Mouse (Mus musculus) neural tube, embryonic 12.5 days (tissue): ENCODE measurements at regions not wholly inside any gene's neighbourhood (a gene's known extent, or its start where the extent isn't known, plus 50 kb on each side); places are given as distances from the start of the nearest gene placed in this dataset.

Experiments
- ATAC-seq: fragments of 200-750 bp; cut with Nextera tagmentation; 2 replicates; pipeline ENCODE4 v1.8.0; 2017; ENCODE audit warnings: low read depth, mild to moderate bottlenecking, moderate TSS enrichment, moderate library complexity; ENCODE audit not compliant: low FRiP score
- H3K27ac ChIP-seq: fragments of 300-500 bp; sonication (generic); 2 replicates; pipeline ENCODE4 v1.5.1; 2016
- H3K27me3 ChIP-seq: fragments of 300-500 bp; sonication (generic); replicated peaks from 2 replicates; pipeline ENCODE4 v1.6.1; 2016; ENCODE audit warnings: mild to moderate bottlenecking
- H3K36me3 ChIP-seq: fragments of 300-500 bp; sonication (generic); 2 replicates; pipeline ENCODE4 v1.6.1; 2016; ENCODE audit warnings: mild to moderate bottlenecking
- H3K4me1 ChIP-seq: fragments of 300-500 bp; sonication (generic); 2 replicates; pipeline ENCODE4 v1.6.1; 2016
- H3K4me2 ChIP-seq: fragments of 300-500 bp; sonication (generic); replicated peaks from 2 replicates; pipeline ENCODE4 v1.6.1; 2016; ENCODE audit warnings: mild to moderate bottlenecking
- H3K4me3 ChIP-seq: fragments of 300-500 bp; sonication (generic); 2 replicates; pipeline ENCODE4 v1.5.1; 2016
- H3K9ac ChIP-seq: fragments of 300-500 bp; sonication (generic); 2 replicates; pipeline ENCODE4 v1.6.1; 2016; ENCODE audit warnings: mild to moderate bottlenecking
- H3K9me3 ChIP-seq: fragments of 300-500 bp; sonication (generic); 2 replicates; pipeline ENCODE4 v1.6.1; 2016; ENCODE audit warnings: mild to moderate bottlenecking
- WGBS: fragments of 180-500 bp; shearing (Covaris S2); methylation state at CpG from one replicate; pipeline ENCODE4 v1.1.7; 2016; 5-methylcytosine and 5-hydroxymethylcytosine counted together

GRCm38 (mm10) chr3:34908489-34908888 lies 258.3 kb downstream of the Sox2 start:
- no peak for ATAC-seq
- Histone ChIP-seq H3K36me3 (no peaks in the 10 kb centered on the region), H3K9ac (no peak overlapping the region), H3K4me1 (no peaks in the 10 kb centered on the region), H3K4me3 (no peak overlapping the region), H3K4me2 (no peak overlapping the region), H3K27me3 (no peaks in the 10 kb centered on the region), H3K9me3 (no peaks in the 10 kb centered on the region), H3K27ac (no peak overlapping the region)
- WGBS: 95% methylated on average over 5 of the region's 5 CpGs

- Histone ChIP-seq H3K4me2 (no peak overlapping the region), H3K9ac (no peak overlapping the region), H3K27ac (no peak overlapping the region), H3K9me3 (no peaks in the 10 kb centered on the region), H3K27me3 (no peaks in the 10 kb centered on the region), H3K4me1 (no peaks in the 10 kb centered on the region), H3K4me3 (no peak overlapping the region), H3K36me3 (no peaks in the 10 kb centered on the region)
- 94% methylated on average over 3 of the region's 3 CpGs for WGBS
- no peak for ATAC-seq
These were observed 259.1 kb downstream of the Sox2 start for GRCm38 (mm10) chr3:34909350-34909749.

DNA sequence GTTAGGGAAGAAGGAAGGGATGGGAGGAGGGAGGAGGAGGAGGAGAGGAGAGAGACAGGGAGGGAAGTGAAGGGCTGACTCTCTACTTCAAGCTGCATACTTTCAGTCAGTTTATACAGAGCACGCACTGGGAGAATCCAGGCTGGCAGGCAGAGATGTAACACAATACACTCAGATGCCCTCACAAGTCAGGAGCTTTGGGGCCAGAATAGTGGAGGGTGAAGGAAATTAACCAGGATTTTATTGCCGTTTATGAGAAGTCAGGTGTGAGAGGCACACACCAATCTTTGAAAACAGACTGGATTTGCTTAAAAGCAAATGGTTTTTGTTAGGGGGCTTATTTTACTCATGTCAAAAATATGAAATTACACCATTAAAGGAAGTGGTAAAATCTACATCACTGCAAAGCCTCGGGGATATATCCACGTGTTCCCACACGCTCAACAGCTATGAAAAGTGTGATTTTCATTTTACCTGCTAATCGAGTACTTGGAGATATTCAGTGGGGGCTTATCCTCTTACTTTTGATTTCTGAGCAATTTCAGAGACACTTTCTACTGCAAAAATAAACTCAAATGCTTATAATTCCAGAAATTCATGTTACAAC lies 268.2 kb downstream of the Sox2 start:
- no peaks in the 10 kb centered on the region for H3K36me3 ChIP-seq
- no peak overlapping the region for H3K9ac ChIP-seq
- no peak overlapping the region for H3K4me3 ChIP-seq
- H3K4me1 ChIP-seq: no peaks in the 10 kb centered on the region
- no peaks in the 10 kb centered on the region for H3K27me3 ChIP-seq
- no peaks in the 10 kb centered on the region for H3K9me3 ChIP-seq
- H3K4me2 ChIP-seq: no peak overlapping the region
- H3K27ac ChIP-seq: no peak overlapping the region
- 70% methylated on average over 6 of the region's 6 CpGs for WGBS
- ATAC-seq: no peak

DNA sequence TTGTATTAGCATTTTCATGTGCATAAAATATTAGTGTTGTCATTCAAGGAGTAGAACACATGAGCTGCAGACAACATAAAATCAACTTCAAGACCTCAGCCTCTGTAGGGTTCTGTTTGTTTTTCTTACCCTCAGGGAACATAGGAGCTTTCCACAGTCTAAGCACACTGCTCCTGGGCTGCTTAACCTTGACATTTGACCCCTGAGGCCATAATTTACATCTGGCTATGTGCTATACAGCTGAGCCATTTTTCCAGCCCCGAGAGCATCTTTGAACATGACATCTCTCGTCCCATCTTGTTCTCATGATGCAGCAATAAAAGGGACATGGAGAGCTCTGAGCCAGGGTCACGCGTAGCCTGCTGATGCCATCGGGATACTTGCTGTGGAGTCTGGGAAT lies 270.3 kb downstream of the Sox2 start:
- Histone ChIP-seq H3K4me1 (no peaks in the 10 kb centered on the region), H3K9ac (no peak overlapping the region), H3K9me3 (no peaks in the 10 kb centered on the region), H3K36me3 (no peaks in the 10 kb centered on the region), H3K27me3 (no peaks in the 10 kb centered on the region), H3K27ac (no peak overlapping the region), H3K4me2 (no peak overlapping the region), H3K4me3 (no peak overlapping the region)
- 60% methylated on average over 5 of the region's 5 CpGs for WGBS
- no peak for ATAC-seq

DNA sequence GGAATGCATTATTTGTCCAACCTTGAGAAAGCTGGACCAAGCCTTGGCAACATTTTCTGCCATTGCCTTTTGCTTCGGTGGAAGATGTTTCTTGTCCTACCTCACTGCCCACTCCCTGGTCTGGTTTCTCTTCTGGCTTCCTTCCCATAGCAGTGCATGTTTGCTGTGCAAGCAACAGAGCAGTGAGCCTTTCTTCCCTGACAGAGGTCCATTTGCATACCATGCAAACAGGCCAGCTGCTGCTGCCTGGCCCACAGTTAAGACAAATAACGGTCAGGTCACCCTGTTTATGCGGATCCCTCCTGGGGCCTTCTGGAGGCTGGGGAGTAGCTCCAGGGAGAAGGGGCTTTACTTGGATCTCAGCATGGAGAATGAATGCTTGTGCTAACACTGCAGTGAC lies 299.7 kb downstream of the Sox2 start:
- Histone ChIP-seq H3K36me3 (no peaks in the 10 kb centered on the region), H3K27me3 (no peaks in the 10 kb centered on the region), H3K4me2 (no peak overlapping the region), H3K27ac (no peak overlapping the region), H3K9ac (no peak overlapping the region), H3K9me3 (no peaks in the 10 kb centered on the region), H3K4me3 (no peak overlapping the region), H3K4me1 (peaks cover 7% of the 10 kb centered on the region; the same call in 1 of the 2 replicates)
- peak; percentile 75 for ATAC-seq
- 23% methylated on average over 3 of the region's 3 CpGs for WGBS

GRCm38 (mm10) chr3:34956183-34956582 lies 306.0 kb downstream of the Sox2 start:
- Histone ChIP-seq H3K27me3 (no peaks in the 10 kb centered on the region), H3K36me3 (no peaks in the 10 kb centered on the region), H3K9me3 (no peaks in the 10 kb centered on the region), H3K9ac (no peak overlapping the region), H3K4me3 (no peak overlapping the region), H3K27ac (no peak overlapping the region), H3K4me2 (no peak overlapping the region), H3K4me1 (0 out of 2 replicates have a peak, but pooled peaks cover 3% of the 10 kb centered on the region)
- WGBS: 47% methylated on average over 4 of the region's 4 CpGs
- ATAC-seq: no peak

GRCm38 (mm10) chr3:34959044-34959521 lies 308.9 kb downstream of the Sox2 start:
- H3K27me3 ChIP-seq: no peaks in the 10 kb centered on the region
- no peak overlapping the region for H3K27ac ChIP-seq
- no peak for ATAC-seq
- 71% methylated on average over 19 of the region's 19 CpGs for WGBS
- H3K4me3 ChIP-seq: no peak overlapping the region
- no peaks in the 10 kb centered on the region for H3K9me3 ChIP-seq
- H3K36me3 ChIP-seq: no peaks in the 10 kb centered on the region
- H3K9ac ChIP-seq: no peak overlapping the region
- H3K4me1 ChIP-seq: 0 out of 2 replicates have a peak, but pooled peaks cover 3% of the 10 kb centered on the region
- no peak overlapping the region for H3K4me2 ChIP-seq

GRCm38 (mm10) chr3:34966442-34966841 lies 316.2 kb downstream of the Sox2 start:
- Histone ChIP-seq H3K36me3 (no peaks in the 10 kb centered on the region), H3K27me3 (no peaks in the 10 kb centered on the region), H3K9ac (no peak overlapping the region), H3K4me3 (no peak overlapping the region), H3K4me1 (no peaks in the 10 kb centered on the region), H3K27ac (no peak overlapping the region), H3K4me2 (0 out of 2 replicates have a peak overlapping the region, but pooled peaks have one; percentile 12), H3K9me3 (no peaks in the 10 kb centered on the region)
- 25% methylated on average over 6 of the region's 6 CpGs for WGBS
- ATAC-seq: peak; percentile 75

DNA sequence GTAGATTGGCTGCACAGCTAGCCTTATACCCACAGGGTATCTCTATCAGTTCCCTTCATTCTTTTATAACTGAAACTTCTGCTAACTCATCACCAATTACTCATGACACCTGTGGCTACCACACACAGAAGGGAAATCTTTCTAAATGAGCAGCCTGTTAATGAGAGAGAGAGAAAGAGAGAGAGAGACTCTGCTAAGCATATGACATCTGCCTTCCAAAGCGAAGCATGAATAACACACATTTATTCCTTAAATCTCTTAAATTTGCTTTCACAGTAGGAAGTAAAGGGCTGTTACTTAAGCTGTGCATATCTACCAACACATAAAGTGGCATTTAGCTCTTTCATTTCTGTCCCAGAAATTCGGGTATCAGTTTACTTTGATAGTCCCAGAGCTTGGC lies 317.7 kb downstream of the Sox2 start:
- Histone ChIP-seq H3K27me3 (no peaks in the 10 kb centered on the region), H3K9me3 (no peaks in the 10 kb centered on the region), H3K36me3 (no peaks in the 10 kb centered on the region), H3K4me3 (no peak overlapping the region), H3K4me1 (no peaks in the 10 kb centered on the region), H3K4me2 (no peak overlapping the region), H3K27ac (no peak overlapping the region), H3K9ac (no peak overlapping the region)
- WGBS: 86% methylated on average over 2 of the region's 2 CpGs
- no peak for ATAC-seq

DNA sequence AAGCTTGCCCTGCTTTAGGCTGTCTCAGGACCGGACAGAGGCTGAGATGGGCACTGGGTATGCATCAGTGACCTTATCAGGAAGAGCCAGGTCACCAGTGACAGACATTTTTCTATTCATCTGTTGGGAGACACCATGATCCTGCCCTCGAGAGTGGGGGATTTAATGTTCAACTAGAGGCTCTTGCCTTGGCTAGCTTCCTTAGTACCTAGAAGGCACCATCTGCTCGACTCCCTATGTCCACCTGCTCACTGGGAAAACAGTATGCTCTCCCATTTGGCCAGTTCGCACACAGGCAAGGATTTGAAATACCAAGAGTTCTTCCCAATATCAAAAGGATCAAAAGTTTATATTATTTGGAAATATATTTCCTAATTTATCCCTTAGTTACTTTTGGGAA lies 321.3 kb downstream of the Sox2 start:
- H3K4me1 ChIP-seq: no peaks in the 10 kb centered on the region
- H3K27me3 ChIP-seq: no peaks in the 10 kb centered on the region
- H3K27ac ChIP-seq: no peak overlapping the region
- 90% methylated on average over 4 of the region's 4 CpGs for WGBS
- no peak overlapping the region for H3K4me2 ChIP-seq
- H3K36me3 ChIP-seq: no peaks in the 10 kb centered on the region
- H3K9ac ChIP-seq: no peak overlapping the region
- no peak for ATAC-seq
- H3K9me3 ChIP-seq: no peaks in the 10 kb centered on the region
- H3K4me3 ChIP-seq: no peak overlapping the region

- no peak overlapping the region for H3K27ac ChIP-seq
- 75% methylated on average over 7 of the region's 7 CpGs for WGBS
- H3K4me3 ChIP-seq: no peak overlapping the region
- no peaks in the 10 kb centered on the region for H3K4me1 ChIP-seq
- no peak for ATAC-seq
- no peaks in the 10 kb centered on the region for H3K27me3 ChIP-seq
- no peaks in the 10 kb centered on the region for H3K36me3 ChIP-seq
- H3K4me2 ChIP-seq: no peak overlapping the region
- H3K9ac ChIP-seq: no peak overlapping the region
- no peaks in the 10 kb centered on the region for H3K9me3 ChIP-seq
These were observed 324.2 kb downstream of the Sox2 start for GRCm38 (mm10) chr3:34974371-34974770.
